Mouse (Mus musculus): Measurements from ENCODE around the gene Ptpre.

Ptpre gene

DNA sequence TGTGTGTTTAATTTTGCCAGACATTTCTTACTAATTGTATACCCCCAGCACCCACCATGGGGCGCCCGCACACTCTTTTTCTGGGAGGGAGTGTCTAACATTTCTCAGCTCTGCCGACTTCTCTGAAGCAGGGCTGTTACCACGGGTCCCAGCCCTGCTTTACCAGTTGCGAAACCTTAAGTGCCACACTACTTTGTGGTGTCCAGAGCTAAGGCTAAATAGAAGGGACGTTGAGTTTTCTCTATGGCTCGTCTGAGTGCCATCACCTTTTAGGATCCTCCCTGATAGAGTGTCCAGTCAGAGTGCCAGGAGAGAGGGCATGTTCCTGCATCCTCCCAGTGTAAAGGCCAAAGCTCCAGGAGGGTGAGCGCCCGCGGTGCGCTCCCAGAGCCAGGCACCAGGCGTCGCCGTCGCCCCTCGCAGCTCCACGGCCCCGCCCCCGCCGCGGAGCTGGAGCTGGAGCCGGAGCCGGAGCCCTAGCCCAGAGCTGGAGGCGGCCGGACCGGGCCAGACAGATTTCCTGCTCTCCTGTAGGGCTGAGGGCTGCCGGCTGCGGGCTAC is at the start of gene Ptpre:
Gene Ptpre (plus strand): TSS at position 141 of the 561 bp plus-strand sequence.
- peak; percentile 82 to 93 for DNase-seq (ENCODE audit: low spot score in 2 of 2)

DNA sequence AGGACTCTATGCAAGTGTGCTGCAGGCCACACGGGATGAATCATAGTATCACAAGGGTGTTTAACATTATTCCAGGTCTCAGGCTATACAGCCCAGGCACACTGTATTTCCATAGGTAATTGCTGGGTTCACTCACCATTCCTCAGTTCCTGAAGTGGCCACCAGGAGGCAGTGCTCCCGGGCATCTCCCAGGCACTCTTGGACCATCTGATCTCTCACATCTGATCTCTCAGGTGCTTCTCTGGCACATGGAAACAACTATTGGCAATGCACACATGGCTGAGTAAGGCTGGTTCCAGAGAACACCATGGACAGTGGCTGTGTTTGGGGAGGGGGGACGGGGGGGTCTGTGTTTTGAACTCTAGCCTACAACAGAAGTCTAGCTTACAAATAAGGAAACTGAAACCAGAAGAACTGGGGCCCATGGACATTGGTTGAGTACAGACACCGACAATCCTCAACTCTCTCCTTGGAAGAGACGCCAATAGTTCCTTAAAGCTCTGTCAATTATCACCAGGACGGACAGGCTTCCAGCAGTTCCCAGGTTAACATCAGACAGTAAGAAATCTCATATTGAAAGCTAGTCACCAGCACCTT is 49.0 kb upstream of the Ptpre start:
- peak; percentile 37 to 79 for DNase-seq (ENCODE audit: low spot score in 2 of 2)

DNA sequence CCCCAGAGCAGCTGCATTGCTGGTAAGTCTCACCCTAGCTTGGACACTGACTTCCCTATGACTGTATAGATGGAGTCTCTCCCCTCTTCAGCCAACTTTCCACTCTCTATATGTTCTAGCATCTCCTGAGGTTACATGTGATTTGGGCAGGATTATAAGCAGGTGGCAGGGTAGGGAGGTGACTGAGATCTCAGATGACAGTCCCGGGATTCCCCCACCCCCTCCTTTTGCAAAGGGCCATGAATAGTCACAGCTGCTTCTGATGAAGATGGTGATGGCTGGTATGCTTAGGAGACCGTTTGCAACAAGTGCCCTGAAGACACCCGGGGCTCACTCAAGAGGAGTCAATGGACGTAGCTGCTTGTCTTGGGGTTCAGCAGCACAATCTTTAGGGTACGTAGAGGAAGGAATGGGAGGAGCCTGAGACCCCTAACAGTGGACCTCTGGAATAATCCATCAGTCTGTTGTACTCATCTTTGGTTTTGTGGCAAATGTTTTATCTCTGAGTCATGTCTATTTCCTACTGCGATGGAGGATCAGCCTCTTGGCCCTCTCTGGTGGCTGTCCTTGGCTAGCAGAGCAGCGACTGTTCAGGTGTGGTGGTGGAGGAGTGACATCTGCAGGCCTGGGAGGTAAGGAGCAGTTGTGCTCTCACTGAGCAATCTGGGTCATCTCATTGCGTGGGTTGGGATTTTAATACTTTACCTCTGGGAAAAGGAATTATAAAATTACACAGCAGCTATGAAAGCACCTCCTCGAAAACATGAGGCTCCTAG is 47.4 kb upstream of the Ptpre start:
- peak in 1 of 2 experiments; percentile 41 for DNase-seq (ENCODE audit: low spot score in 2 of 2)

DNA sequence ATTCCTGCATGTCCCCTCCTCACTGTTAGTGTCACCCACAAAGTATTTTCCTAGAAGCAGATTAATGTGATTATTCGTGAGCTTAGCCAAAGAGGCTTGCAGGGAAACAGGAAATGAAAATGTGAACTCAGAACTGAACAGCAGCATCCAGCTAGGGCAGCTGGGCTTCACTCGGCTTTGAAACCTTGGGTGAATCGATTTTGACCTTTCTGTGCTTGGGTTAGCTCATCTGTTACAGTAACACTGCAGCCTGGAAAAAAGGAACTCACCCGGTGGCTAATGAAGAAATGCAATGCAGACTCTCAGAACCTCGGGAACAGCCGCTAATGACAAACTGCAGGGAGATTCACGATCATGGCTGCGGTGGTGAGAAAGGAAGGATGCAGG is 46.8 kb upstream of the Ptpre start:
- DNase-seq (ENCODE audit: low spot score in 2 of 2) = peak in 1 of 2 experiments; percentile 29

DNA sequence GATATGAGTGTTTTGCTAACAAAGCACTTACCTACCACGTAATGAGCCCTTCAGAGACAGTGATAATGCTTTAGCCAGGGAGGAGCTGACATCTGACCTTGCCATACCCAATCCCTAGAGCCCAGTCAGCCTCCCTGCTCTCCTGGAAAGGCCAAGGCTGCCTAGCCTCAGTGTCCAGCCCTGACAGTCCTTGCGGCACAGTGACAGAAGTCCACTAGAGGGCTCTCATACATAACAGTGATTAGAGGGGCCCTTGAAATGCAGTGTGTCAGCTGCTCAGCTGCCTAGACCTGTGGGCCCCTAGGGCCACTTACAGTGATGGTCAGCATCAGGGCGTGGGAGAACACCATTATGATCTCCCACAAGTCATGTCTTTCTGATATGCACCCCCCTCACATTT is 42.0 kb upstream of the Ptpre start:
- peak in 1 of 2 experiments; percentile 60 for DNase-seq (ENCODE audit: low spot score in 2 of 2)

DNA sequence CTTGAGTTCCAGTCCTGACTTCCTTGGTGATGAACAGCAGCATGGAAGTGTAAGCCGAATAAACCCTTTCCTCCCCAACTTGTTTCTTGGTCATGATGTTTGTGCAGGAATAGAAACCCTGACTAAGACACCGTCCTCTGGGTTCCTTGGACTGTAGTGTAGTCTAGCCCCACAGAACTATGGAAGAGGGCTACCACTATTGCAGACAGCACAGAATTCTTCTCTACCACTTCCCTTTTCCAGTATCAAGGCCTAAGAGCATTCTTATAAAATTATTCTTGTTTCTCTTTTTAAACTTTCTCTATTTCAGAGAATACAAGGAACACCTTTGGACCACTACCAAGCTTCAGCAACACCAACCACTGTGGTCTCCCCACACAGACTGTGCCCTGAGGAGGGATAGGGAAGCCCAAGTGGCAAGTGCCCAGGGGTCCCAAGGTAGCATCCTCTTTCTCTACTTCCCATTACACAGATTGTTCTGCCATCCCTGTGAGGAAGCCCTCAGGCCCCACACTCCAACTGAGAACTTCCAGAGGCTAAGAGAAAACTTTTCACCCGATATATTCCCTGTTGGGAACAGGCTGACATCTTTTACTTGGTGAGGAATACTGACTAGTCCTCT is 38.6 kb upstream of the Ptpre start:
- DNase-seq (ENCODE audit: low spot score in 2 of 2) = peak in 1 of 2 experiments; percentile 40

DNA sequence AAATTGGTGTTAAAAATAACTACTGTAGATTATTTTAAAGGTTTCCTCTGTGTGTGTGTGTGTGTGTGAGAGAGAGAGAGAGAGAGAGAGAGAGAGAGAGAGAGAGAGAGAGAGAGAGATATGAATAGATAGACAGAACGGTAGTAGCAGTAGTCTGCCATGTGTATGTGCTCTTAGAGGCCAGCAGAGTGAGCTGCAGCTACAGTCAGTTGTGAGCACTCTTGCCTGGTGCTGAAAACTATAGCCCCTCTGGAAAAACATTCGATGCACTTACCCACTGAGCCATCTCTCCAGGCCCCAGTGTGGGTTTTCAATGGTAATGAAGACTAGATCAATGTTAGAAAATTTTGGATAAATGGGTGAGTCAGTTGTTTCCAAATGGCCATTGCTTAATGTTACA is 37.9 kb upstream of the Ptpre start:
- peak in 1 of 2 experiments; percentile 25 for DNase-seq (ENCODE audit: low spot score in 2 of 2)

DNA sequence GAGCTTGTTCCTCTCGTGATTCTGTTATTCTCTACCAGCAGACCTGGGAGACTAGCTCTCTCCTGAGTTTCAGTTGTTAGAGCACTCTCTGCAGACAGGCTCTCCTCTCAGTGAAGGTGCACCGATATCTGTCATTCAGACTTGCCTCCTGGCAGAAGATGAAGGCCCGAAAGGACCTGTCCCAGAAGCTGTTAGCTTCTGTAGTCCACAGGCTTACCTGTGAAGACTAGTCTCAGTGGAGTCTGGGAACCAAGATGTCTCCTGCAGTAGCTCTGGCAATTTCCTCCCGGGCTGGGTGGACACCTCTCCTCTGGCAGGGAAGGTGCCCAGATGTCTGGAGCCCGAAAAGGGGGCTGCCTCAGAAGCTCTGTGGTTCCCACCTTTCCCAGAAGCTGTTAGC is 30.8 kb upstream of the Ptpre start:
- DNase-seq (ENCODE audit: low spot score in 2 of 2) = peak in 1 of 2 experiments; percentile 54

DNA sequence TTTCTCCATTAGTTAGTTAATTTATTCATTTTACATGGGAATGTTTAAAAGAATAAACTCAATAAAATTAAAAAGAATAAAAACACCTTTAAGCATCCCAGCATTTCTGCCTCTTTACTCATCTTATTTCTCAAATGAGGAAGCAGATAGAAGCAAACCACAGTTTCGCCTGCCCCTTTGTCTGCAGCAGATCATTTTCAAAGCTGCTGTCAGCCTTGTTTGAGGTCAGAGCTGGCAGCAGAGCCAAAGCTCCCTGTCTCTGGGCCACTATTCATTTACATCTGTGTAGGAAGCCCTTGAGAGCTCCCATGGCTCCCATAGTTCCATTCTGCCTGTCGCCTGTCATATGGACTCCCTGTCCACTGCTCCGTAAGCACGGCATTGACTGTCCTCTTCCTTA is 28.7 kb upstream of the Ptpre start:
- DNase-seq (ENCODE audit: low spot score in 2 of 2) = no peak

DNA sequence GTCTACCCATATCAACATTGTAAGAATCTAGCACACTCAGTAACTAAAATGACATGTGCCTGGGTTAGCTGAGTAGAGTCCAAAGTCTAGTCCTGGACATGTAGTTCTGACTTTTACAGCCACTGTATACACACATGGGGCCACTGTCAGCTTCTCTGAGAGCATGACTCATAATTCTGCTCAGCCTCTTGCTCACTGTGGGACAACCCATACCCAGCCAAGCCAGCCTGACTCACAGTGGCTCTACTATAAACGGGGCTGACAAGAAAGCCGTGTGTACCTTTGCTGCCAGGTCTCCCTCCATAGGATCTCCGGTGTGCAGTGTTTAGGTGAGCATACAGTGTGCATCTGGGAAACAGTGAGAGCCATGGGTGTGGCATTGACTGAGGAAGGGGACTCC is 28.0 kb upstream of the Ptpre start:
- DNase-seq (ENCODE audit: low spot score in 2 of 2) = no peak

DNA sequence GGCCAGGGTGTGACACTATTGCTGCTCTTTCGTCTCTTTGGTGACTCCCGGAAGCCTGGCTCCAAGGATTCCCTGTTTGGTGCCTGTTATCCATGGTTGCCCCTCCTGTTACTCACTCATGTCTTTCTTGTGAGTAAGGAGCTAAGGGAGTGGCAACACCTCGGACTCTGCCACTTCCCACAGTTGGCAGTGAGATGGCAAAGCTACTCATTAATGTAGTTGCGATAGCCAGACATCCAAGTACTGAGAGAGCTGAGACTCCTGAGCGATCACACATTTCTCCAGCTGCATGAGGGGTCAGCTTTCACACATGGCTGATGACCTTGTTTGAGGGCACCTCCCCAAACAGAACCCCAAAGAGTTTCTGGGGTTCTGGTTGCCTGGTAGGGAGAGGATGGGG is 26.9 kb upstream of the Ptpre start:
- DNase-seq (ENCODE audit: low spot score in 2 of 2) = no peak

DNA sequence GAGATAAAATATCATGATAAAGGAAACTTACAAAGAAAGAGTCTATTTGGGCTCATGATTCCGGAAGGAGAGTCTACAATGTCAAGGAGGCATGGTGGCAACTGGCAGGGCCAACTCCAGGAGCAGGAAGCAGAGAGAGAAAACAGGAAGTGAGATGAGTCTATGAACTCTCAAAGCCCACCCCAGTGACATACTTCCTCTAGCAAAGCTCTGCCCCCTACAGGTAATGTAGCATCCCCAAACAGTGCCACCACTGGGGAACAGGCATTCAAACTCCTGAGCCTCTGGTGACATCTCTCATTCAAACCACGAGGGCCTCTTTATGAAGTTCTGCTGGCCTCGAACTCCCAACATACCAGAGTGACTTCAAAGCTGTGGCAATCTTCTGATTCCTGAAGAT is 25.6 kb upstream of the Ptpre start:
- DNase-seq (ENCODE audit: low spot score in 2 of 2) = no peak

DNA sequence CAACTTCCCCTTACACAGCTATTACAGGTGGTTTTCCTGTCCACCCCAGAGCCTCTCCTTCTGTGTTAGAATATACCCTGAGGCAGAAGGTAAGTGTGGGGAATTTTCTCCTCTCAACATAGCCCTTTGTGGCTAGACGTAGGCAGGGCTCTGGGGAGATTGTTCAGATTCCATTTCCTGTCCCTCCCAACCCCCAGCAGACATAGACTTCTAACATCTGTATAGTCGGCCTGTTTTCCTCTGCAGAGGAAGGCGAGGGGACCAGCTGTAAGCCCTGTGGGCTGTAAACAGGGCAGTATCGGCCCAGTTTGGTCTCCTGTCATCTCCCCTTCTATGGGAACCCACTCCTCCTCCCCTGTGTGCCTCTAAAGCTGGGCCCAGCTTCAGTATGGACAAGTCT is 20.1 kb upstream of the Ptpre start:
- DNase-seq (ENCODE audit: low spot score in 2 of 2) = no peak

DNA sequence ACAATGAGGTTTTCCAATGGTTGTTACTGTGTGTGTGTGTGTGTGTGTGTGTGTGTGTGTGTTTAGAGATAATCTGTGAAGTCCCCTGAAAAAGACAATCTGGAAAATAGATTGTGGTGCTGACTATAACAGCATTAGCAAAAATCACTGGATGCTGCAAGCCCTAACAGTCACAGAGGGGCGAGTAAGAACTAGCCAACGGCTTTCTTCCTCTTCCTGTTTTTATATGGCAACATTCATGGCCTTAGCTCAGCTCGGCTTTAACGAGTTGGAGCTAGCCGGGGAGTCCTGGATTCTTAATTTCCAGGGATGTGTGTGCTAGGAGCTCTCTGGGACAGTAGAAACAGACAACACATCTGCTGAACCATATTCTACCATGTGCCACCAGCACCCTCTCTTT is 17.0 kb upstream of the Ptpre start:
- DNase-seq (ENCODE audit: low spot score in 2 of 2) = peak in 1 of 2 experiments; percentile 55

DNA sequence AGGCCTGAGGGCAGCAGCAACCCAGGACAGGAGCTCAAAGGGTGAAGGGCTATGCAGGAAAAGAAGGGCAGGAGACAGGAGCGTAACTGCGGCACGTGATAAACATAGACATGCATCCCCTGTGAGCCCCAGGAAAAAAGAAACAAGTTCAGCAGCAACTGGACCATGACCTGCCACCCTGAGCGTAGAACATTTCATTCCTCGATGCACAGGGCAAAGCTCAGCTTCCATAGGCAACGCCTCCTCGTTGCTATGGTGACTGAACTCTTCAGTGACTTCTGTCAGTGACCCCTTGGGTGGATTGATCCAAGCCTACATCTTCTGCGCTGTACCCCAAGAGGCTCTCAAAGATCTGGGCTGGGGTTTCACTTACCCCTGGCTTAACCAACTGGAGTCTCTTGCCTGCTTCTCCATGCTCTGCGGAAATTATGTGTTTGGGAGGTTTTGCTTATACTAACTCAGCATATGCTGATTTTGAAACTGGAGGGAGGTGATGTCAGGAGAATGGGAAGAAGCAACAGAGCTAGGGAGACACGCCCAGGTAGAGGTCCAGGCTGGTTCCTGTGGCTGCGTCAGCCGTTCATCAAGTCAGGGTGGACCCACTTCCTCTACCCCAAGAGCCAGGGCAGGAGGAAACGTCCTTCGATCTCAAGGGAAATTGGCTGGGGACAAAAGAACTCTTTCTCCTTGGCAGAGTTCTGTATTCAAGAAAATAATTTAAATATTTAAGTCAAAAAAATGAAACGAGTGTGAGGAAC is 15.3 kb upstream of the Ptpre start:
- DNase-seq (ENCODE audit: low spot score in 2 of 2) = peak in 1 of 2 experiments; percentile 56

DNA sequence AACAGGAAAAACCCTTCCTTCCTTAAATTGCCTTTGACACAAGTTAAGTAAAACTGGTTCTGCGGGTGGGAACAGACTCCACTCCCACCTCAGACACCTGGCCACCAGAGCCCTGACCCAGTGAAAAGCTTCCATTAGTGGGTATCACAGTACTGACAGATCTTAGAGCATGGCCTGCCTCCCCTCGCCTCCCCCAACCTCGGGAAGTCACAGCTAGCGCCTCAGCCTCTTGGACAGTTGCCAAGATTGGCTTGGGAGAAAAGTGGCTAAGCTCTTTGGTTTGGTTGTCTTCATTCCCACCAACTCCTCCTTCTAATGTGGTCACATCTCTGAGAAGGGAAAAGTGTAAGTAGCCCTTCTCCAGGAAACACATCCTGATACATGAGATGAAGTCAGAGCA is 13.3 kb upstream of the Ptpre start:
- DNase-seq (ENCODE audit: low spot score in 2 of 2) = peak in 1 of 2 experiments; percentile 54

DNA sequence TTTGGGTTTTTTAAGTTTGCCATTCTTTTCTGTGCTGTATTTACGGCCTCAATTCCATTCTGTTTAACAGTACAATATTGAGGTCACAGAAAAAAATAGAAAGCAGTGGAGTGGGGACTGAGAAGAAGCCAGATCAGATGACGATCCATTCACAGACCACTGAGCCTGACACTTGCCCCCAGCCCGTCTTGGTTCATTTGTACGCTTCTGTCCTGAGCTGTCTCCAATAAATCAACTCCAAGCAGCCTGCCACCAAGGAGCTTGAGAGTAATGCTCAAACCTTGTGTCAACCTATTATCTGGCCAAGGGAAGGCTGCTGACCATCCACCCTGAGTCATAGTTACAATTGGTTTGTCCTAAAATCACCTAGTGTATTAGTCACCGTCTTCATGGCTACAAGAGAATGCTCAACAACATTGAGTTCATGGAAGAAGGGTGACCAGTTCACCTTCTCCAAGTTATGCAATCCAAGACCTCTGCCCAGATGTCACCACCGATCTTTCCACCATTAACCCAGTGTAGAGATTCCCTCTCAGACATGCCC is 12.8 kb upstream of the Ptpre start:
- DNase-seq (ENCODE audit: low spot score in 2 of 2) = no peak

DNA sequence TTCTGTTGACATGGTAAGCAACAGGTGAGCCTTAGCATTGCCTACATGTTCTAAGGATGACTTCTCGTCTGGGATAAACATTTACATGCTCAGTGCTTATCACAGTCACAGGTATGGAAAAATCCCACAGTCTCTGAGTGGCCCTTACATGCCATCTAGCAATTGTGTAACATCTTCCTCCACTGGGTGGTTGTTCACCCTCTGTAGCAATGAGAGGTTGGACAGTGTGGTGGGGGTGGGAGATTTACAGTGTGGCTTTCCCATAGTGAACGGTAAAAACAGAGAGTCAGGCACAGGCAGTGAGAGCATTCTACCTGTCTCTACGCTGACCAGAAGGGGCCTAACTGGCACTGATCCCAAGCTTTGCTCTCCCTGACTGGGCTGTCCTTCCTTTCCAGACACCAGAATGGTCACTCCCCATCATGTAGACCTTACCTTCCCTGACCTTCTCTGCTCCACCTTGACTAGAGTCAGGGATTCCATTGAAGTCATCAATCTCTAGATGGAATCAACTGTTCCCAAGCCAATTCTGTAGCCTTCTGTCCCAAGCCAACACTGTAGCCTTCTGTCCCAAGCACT is 10.6 kb upstream of the Ptpre start:
- no peak for DNase-seq (ENCODE audit: low spot score in 2 of 2)

DNA sequence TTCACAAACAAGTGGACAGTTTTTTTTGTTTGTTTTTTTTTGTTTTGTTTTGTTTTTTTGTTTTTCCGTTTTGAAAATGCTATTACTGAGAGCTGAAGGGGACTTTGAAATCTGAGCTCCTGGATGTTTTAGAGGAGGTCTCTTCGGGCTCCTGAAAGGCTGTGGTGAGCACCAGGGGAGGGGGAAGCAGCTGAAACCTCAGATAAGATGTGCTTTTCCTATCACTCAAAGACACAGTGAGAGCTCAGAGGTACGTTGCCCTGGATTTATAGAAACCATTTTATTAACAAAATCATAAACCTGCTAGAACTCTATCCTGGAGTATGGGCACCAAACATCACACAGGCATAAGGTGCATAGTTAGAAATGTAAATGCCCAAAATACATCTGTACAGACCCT is 10.1 kb upstream of the Ptpre start:
- no peak for DNase-seq (ENCODE audit: low spot score in 2 of 2)

DNA sequence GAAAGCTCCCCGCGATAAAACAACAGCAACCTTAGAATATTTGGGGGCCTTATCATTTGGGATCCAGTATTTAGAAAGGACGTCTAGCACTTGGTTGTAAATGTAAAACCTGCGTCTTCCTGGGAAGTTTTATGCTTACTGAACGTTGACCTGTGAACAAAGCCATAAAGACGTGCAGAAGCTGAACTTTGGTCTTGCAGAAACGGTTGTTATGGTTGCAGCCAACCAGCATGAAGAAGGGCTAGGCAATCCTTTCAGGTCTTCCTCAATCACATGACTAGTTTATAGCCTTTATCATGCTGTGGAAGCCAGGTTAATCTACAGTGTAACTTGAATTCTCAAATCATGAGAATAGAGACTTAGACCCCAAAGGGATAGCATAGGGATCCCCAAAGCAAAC is 8.8 kb upstream of the Ptpre start, which contains the start of gene Clrn3:
Gene Clrn3 (minus strand): TSS at position 140 of the 400 bp plus-strand sequence.
- DNase-seq (ENCODE audit: low spot score in 2 of 2) = no peak

DNA sequence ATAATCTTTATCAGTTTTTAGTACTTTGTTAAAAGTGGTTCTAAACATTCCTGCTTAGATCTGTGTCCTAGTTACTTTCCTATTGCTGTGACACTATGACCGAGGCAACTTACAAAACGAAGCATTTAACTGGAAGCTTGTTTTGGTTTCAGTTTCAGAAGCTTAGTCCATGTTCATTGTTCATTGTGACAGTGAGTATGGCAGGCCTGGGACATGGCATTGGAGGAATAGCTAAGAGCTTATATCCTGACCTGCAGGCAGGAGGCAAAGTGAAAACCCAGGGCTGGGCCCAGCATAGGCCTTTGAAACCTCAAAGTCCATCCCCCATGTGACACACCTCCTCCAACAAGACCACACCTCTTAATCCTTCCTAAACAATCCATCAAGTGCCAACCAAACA is 8.2 kb upstream of the Ptpre start:
- DNase-seq (ENCODE audit: low spot score in 2 of 2) = no peak
